Mouse (Mus musculus) CD4-positive, CD25-positive, alpha-beta regulatory T cell, adult 2 months (primary cell): ENCODE measurements around the gene Lrig3.
A peak's percentile ranks its signal among the peaks of the same experiment; 100 is the strongest.

ENCODE experiments used
- DNase-seq: peaks from one replicate; pipeline ENCODE4 v3.0.0-alpha.2; 2012; ENCODE audit warnings: low read depth, low spot score

The Lrig3 gene

GRCm38 (mm10) chr10:125965968-125966480 lies at the start of gene Lrig3:
Gene Lrig3 (plus strand): TSS chr10:125966168.
- peak; percentile 2 for DNase-seq

GRCm38 (mm10) chr10:125916781-125917180 lies 49.2 kb upstream of the Lrig3 start:
- no peak for DNase-seq

GRCm38 (mm10) chr10:125917436-125917871 lies 48.5 kb upstream of the Lrig3 start:
- no peak for DNase-seq

GRCm38 (mm10) chr10:125918994-125919393 lies 47.0 kb upstream of the Lrig3 start:
- no peak for DNase-seq

- no peak for DNase-seq
These were observed 44.1 kb upstream of the Lrig3 start for GRCm38 (mm10) chr10:125921654-125922446.

- no peak for DNase-seq
These were observed 36.0 kb upstream of the Lrig3 start for GRCm38 (mm10) chr10:125929961-125930360.

GRCm38 (mm10) chr10:125933388-125933787 lies 32.6 kb upstream of the Lrig3 start:
- no peak for DNase-seq

GRCm38 (mm10) chr10:125934095-125934494 lies 31.9 kb upstream of the Lrig3 start:
- no peak for DNase-seq

GRCm38 (mm10) chr10:125937517-125938497 lies 28.2 kb upstream of the Lrig3 start:
- DNase-seq: no peak

- DNase-seq: no peak
These were observed 27.2 kb upstream of the Lrig3 start for GRCm38 (mm10) chr10:125938528-125939402.

GRCm38 (mm10) chr10:125940316-125941059 lies 25.5 kb upstream of the Lrig3 start:
- DNase-seq: no peak

GRCm38 (mm10) chr10:125943098-125943497 lies 22.9 kb upstream of the Lrig3 start:
- no peak for DNase-seq

GRCm38 (mm10) chr10:125944762-125945504 lies 21.0 kb upstream of the Lrig3 start:
- no peak for DNase-seq

GRCm38 (mm10) chr10:125948842-125949474 lies 17.0 kb upstream of the Lrig3 start:
- no peak for DNase-seq

GRCm38 (mm10) chr10:125951633-125952032 lies 14.3 kb upstream of the Lrig3 start:
- DNase-seq: no peak

- DNase-seq: no peak
These were observed 11.6 kb upstream of the Lrig3 start for GRCm38 (mm10) chr10:125954343-125954742.

- no peak for DNase-seq
These were observed 11.0 kb upstream of the Lrig3 start for GRCm38 (mm10) chr10:125954747-125955530.

- no peak for DNase-seq
These were observed 4.4 kb upstream of the Lrig3 start for GRCm38 (mm10) chr10:125961411-125962107.
